Mouse (Mus musculus) ES-E14 (cell line): ENCODE results near the gene Wdr60. TPM values are rescaled to one million over a fixed set of nuclear protein-coding genes. Genes with fewer than 3 reads are reported as not detected.

Experiments used
- DNase-seq: peaks from one replicate; pipeline ENCODE4 v3.0.0-alpha.2; 2013; ENCODE audit warnings: low read depth, low spot score
- H3K27ac ChIP-seq: 2 replicates; pipeline ENCODE4 v1.5.1; 2012; ENCODE audit warnings: low read depth, mild to moderate bottlenecking, low read length, moderate library complexity, mixed read lengths; ENCODE audit not compliant: poor library complexity, insufficient read depth, severe bottlenecking
- H3K36me3 ChIP-seq: 2 replicates; pipeline ENCODE4 v1.6.1; 2012; ENCODE audit warnings: mild to moderate bottlenecking, low read length, moderate library complexity, mixed read lengths; ENCODE audit not compliant: control insufficient read depth, poor library complexity, insufficient read depth, severe bottlenecking
- H3K4me1 ChIP-seq, 2 experiments: fragments of 150-350 bp in 1 of 2; sonication (generic) in 1 of 2; 2 replicates each; pipeline ENCODE4 v1.6.1; 2012; ENCODE audit warnings: low read length in 2 of 2, mild to moderate bottlenecking in 1 of 2, mixed read lengths in 1 of 2; ENCODE audit not compliant: control insufficient read depth in 2 of 2, insufficient read depth in 2 of 2, poor library complexity in 1 of 2
- H3K4me3 ChIP-seq, 2 experiments: fragments of 150-350 bp in 1 of 2; sonication (generic) in 1 of 2; 2 replicates each; pipeline ENCODE4 v1.5.1; 2012; ENCODE audit warnings: low read length in 2 of 2, low read depth in 1 of 2, mild to moderate bottlenecking in 1 of 2, mixed read lengths in 1 of 2; ENCODE audit not compliant: insufficient read depth in 1 of 2, poor library complexity in 1 of 2, severe bottlenecking in 1 of 2
- H3K9ac ChIP-seq: 2 replicates; pipeline ENCODE4 v1.6.1; 2012; ENCODE audit warnings: low read depth, mild to moderate bottlenecking, low read length, mixed read lengths; ENCODE audit not compliant: poor library complexity, insufficient read depth, severe bottlenecking
- H3K9me3 ChIP-seq: fragments of 150-350 bp; sonication (generic); 2 replicates; pipeline ENCODE4 v1.6.1; 2012; ENCODE audit warnings: low read depth, mild to moderate bottlenecking, low read length; ENCODE audit not compliant: control insufficient read depth, insufficient read depth
- CHD2 ChIP-seq: IDR thresholded peaks from 2 replicates; pipeline ENCODE4 v1.6.1; 2014; ENCODE audit warnings: mild to moderate bottlenecking, low read depth, low read length, inconsistent platforms
- HCFC1 ChIP-seq: IDR thresholded peaks from 2 replicates; pipeline ENCODE4 v1.6.1; 2012; ENCODE audit warnings: low read length, inconsistent platforms, borderline replicate concordance; ENCODE audit not compliant: insufficient read depth
- MAFK ChIP-seq: IDR thresholded peaks from 2 replicates; pipeline ENCODE4 v1.6.1; 2014; ENCODE audit warnings: mild to moderate bottlenecking, low read depth, low read length, inconsistent platforms; ENCODE audit not compliant: insufficient read depth
- ZC3H11A ChIP-seq: IDR thresholded peaks from 2 replicates; pipeline ENCODE4 v1.6.1; 2012; ENCODE audit warnings: low read depth, mild to moderate bottlenecking, inconsistent platforms, low read length, borderline replicate concordance
- ZNF384 ChIP-seq: IDR thresholded peaks from 2 replicates; pipeline ENCODE4 v1.6.1; 2012; ENCODE audit warnings: low read depth, low read length, inconsistent platforms
- in situ Hi-C, 2 experiments: fragments of 600-800 bp; cut with MboI; formaldehyde crosslinking; loops; one replicate each; pipeline ENCODE4 v1.15.1; 2025; ENCODE audit warnings: low sequenced_read_pairs in 2 of 2, inconsistent platforms in 1 of 2; ENCODE audit not compliant: unreplicated experiment in 2 of 2
- total RNA-seq: library from RNA; depleted of rRNA; stranded (reverse); fragments of 300-350 nt; gene quantifications from 2 replicates; pipeline ENCODE4 v1.2.3, GENCODE M21; 2012

Gene Wdr60
- total RNA-seq, 1 experiment, result 5.6 TPM

- Histone ChIP-seq H3K4me3 (no peak overlapping the region), H3K9ac (no peak overlapping the region), H3K27ac (no peak overlapping the region), H3K9me3 (no peaks in the 10 kb centered on the region), H3K4me1 (no peaks in the 10 kb centered on the region), H3K36me3 (no peaks in the 10 kb centered on the region)
- TF ChIP-seq CHD2 (no peak), MAFK (no peak), ZC3H11A (no peak), HCFC1 (no peak), ZNF384 (no peak)
- in situ Hi-C loops, result no loop called here
- no peak for DNase-seq
Observed at GRCm38 (mm10) chr12:116183212-116183935, 79.4 kb downstream of the Wdr60 start.

- TF ChIP-seq ZC3H11A (no peak), ZNF384 (no peak), HCFC1 (no peak), MAFK (no peak), CHD2 (no peak)
- Histone ChIP-seq H3K36me3 (no peaks in the 10 kb centered on the region), H3K4me3 (no peak overlapping the region), H3K27ac (no peak overlapping the region), H3K9ac (no peak overlapping the region), H3K4me1 (no peaks in the 10 kb centered on the region), H3K9me3 (no peaks in the 10 kb centered on the region)
- in situ Hi-C loops, result no loop called here
- no peak for DNase-seq
Observed at GRCm38 (mm10) chr12:116182376-116182775, 80.4 kb downstream of the Wdr60 start.

GRCm38 (mm10) chr12:116181436-116182050 is 81.3 kb downstream of the Wdr60 start:
- no peak for DNase-seq
- in situ Hi-C loops, result no loop called here
- Histone ChIP-seq H3K9me3 (no peaks in the 10 kb centered on the region), H3K4me3 (no peak overlapping the region), H3K27ac (no peak overlapping the region), H3K36me3 (no peaks in the 10 kb centered on the region), H3K9ac (no peak overlapping the region), H3K4me1 (no peaks in the 10 kb centered on the region)
- no peak for TF ChIP-seq HCFC1
- no peak for TF ChIP-seq CHD2
- TF ChIP-seq MAFK, result no peak
- no peak for TF ChIP-seq ZNF384
- no peak for TF ChIP-seq ZC3H11A

GRCm38 (mm10) chr12:116176930-116177329 is 85.9 kb downstream of the Wdr60 start:
- H3K27ac ChIP-seq, result no peak overlapping the region
- TF ChIP-seq ZNF384 (no peak), MAFK (no peak)
- peak; percentile 25 for DNase-seq
- in situ Hi-C loops, result no loop called here
- no peaks in the 10 kb centered on the region for H3K4me1 ChIP-seq
- H3K9ac ChIP-seq, result no peak overlapping the region
- H3K4me3 ChIP-seq, result no peak overlapping the region
- no peaks in the 10 kb centered on the region for H3K36me3 ChIP-seq
- H3K9me3 ChIP-seq, result no peaks in the 10 kb centered on the region
